Mouse (Mus musculus): Measurements from ENCODE around the gene Arf3. TPM values are rescaled to one million over a fixed set of nuclear protein-coding genes. Genes with fewer than 3 reads are reported as not detected.

The Arf3 gene
- polyA plus RNA-seq, 1 experiment, result 730 TPM

GRCm38 (mm10) chr15:98791221-98791620 is 28.2 kb upstream of the Arf3 start:
- no peak for TF ChIP-seq CTCF (IDR thresholded peaks at IDR 0.05; ENCODE audit: extremely low read depth, insufficient read depth, low read length)
- no peak overlapping the region for H3K27ac ChIP-seq (ENCODE audit: insufficient read depth, low read length)
- H3K4me1 ChIP-seq (ENCODE audit: control insufficient read depth, insufficient read depth, low read length), result no peaks in the 10 kb centered on the region
- no peak overlapping the region for H3K4me3 ChIP-seq (ENCODE audit: insufficient read depth, low read length)

- TF ChIP-seq POLR2A (IDR thresholded peaks at IDR 0.05; ENCODE audit: extremely low read depth, insufficient read depth, low read length) (no peak), CTCF (IDR thresholded peaks at IDR 0.05; ENCODE audit: extremely low read depth, insufficient read depth, low read length) (no peak)
- H3K27ac ChIP-seq (ENCODE audit: insufficient read depth, low read length), result no peak overlapping the region
- H3K4me3 ChIP-seq (ENCODE audit: insufficient read depth, low read length), result no peak overlapping the region
- H3K4me1 ChIP-seq (ENCODE audit: control insufficient read depth, insufficient read depth, low read length), result no peaks in the 10 kb centered on the region
Measured at GRCm38 (mm10) chr15:98790761-98791160, 27.7 kb upstream of the Arf3 start.

- Histone ChIP-seq H3K4me3 (ENCODE audit: insufficient read depth, low read length) (no peak within 1 kb of the TSS), H3K4me1 (ENCODE audit: control insufficient read depth, insufficient read depth, low read length) (no peaks in the 10 kb centered on the region), H3K27ac (ENCODE audit: insufficient read depth, low read length) (no peak within 1 kb of the TSS)
- TF ChIP-seq CTCF (IDR thresholded peaks at IDR 0.05; ENCODE audit: extremely low read depth, insufficient read depth, low read length), result 0 out of 2 replicates have a peak, but pooled peaks have one; percentile 16
- no peak for TF ChIP-seq POLR2A (IDR thresholded peaks at IDR 0.05; ENCODE audit: extremely low read depth, insufficient read depth, low read length)
Measured at GRCm38 (mm10) chr15:98789661-98790535, 26.9 kb upstream of the Arf3 start, which contains the start of gene Wnt1. TSS of gene Wnt1 (plus strand) at chr15:98789857.

- Histone ChIP-seq H3K27ac (ENCODE audit: insufficient read depth, low read length) (no peak overlapping the region), H3K4me1 (ENCODE audit: control insufficient read depth, insufficient read depth, low read length) (no peaks in the 10 kb centered on the region), H3K4me3 (ENCODE audit: insufficient read depth, low read length) (no peak overlapping the region)
- TF ChIP-seq CTCF (IDR thresholded peaks at IDR 0.05; ENCODE audit: extremely low read depth, insufficient read depth, low read length) (no peak), POLR2A (IDR thresholded peaks at IDR 0.05; ENCODE audit: extremely low read depth, insufficient read depth, low read length) (no peak)
Measured at GRCm38 (mm10) chr15:98788972-98789660, 26.1 kb upstream of the Arf3 start.

- Histone ChIP-seq H3K27ac (ENCODE audit: insufficient read depth, low read length) (no peak overlapping the region), H3K4me1 (ENCODE audit: control insufficient read depth, insufficient read depth, low read length) (no peaks in the 10 kb centered on the region), H3K4me3 (ENCODE audit: insufficient read depth, low read length) (no peak overlapping the region)
- peak; percentile 70 for TF ChIP-seq CTCF (IDR thresholded peaks at IDR 0.05; ENCODE audit: extremely low read depth, insufficient read depth, low read length)
- no peak for TF ChIP-seq POLR2A (IDR thresholded peaks at IDR 0.05; ENCODE audit: extremely low read depth, insufficient read depth, low read length)
Measured at GRCm38 (mm10) chr15:98787930-98788329, 24.9 kb upstream of the Arf3 start.

- Histone ChIP-seq H3K27ac (ENCODE audit: insufficient read depth, low read length) (no peak overlapping the region), H3K4me3 (ENCODE audit: insufficient read depth, low read length) (no peak overlapping the region), H3K4me1 (ENCODE audit: control insufficient read depth, insufficient read depth, low read length) (no peaks in the 10 kb centered on the region)
- TF ChIP-seq CTCF (IDR thresholded peaks at IDR 0.05; ENCODE audit: extremely low read depth, insufficient read depth, low read length) (peak; percentile 32; the same call in 1 of the 2 replicates), POLR2A (IDR thresholded peaks at IDR 0.05; ENCODE audit: extremely low read depth, insufficient read depth, low read length) (no peak)
Measured at GRCm38 (mm10) chr15:98785744-98786143, 22.7 kb upstream of the Arf3 start.

GRCm38 (mm10) chr15:98781166-98781565 is 18.2 kb upstream of the Arf3 start:
- Histone ChIP-seq H3K27ac (ENCODE audit: insufficient read depth, low read length) (no peak overlapping the region), H3K4me1 (ENCODE audit: control insufficient read depth, insufficient read depth, low read length) (no peaks in the 10 kb centered on the region), H3K4me3 (ENCODE audit: insufficient read depth, low read length) (no peak overlapping the region)
- 0 out of 2 replicates have a peak, but pooled peaks have one; percentile 1 for TF ChIP-seq CTCF (IDR thresholded peaks at IDR 0.05; ENCODE audit: extremely low read depth, insufficient read depth, low read length)
- no peak for TF ChIP-seq POLR2A (IDR thresholded peaks at IDR 0.05; ENCODE audit: extremely low read depth, insufficient read depth, low read length)

- TF ChIP-seq POLR2A (IDR thresholded peaks at IDR 0.05; ENCODE audit: extremely low read depth, insufficient read depth, low read length) (no peak), CTCF (IDR thresholded peaks at IDR 0.05; ENCODE audit: extremely low read depth, insufficient read depth, low read length) (no peak)
- no peak overlapping the region for H3K4me3 ChIP-seq (ENCODE audit: insufficient read depth, low read length)
- H3K4me1 ChIP-seq (ENCODE audit: control insufficient read depth, insufficient read depth, low read length), result no peaks in the 10 kb centered on the region
- H3K27ac ChIP-seq (ENCODE audit: insufficient read depth, low read length), result no peak overlapping the region
Measured at GRCm38 (mm10) chr15:98780573-98780972, 17.6 kb upstream of the Arf3 start.

- no peaks in the 10 kb centered on the region for H3K4me1 ChIP-seq (ENCODE audit: control insufficient read depth, insufficient read depth, low read length)
- no peak overlapping the region for H3K4me3 ChIP-seq (ENCODE audit: insufficient read depth, low read length)
- TF ChIP-seq POLR2A (IDR thresholded peaks at IDR 0.05; ENCODE audit: extremely low read depth, insufficient read depth, low read length) (no peak), CTCF (IDR thresholded peaks at IDR 0.05; ENCODE audit: extremely low read depth, insufficient read depth, low read length) (no peak)
- no peak overlapping the region for H3K27ac ChIP-seq (ENCODE audit: insufficient read depth, low read length)
Measured at GRCm38 (mm10) chr15:98780075-98780474, 17.1 kb upstream of the Arf3 start.
